Mouse (Mus musculus) retina, embryonic 14.5 days (tissue): ENCODE measurements at regions not wholly inside any gene's neighbourhood (a gene's known extent, or its start where the extent isn't known, plus 50 kb on each side); places are given as distances from the start of the nearest gene placed in this dataset.

Experiments
- DNase-seq: peaks from one replicate; pipeline ENCODE4 v3.0.0-alpha.2; 2015; ENCODE audit warnings: low spot score

DNA sequence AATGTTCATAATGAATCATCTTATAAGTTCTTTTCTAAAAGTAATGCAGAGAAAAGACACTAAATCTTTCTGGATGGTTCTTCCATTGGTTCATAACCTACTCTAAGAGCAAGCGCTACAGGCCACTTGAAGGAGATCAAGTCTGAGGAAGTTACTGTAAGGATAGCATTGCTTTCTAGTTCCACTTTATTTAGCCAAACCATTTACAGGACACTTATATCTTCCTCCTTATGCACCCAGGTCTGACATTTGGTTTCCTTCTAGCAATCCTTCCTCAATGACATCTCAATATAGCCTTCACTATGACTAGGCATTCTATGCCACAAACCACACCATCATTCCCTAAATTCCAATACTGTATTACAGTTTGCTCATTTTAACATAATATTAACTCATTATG, 316.0 kb downstream of the Gm11361 start:
- DNase-seq, result no peak

DNA sequence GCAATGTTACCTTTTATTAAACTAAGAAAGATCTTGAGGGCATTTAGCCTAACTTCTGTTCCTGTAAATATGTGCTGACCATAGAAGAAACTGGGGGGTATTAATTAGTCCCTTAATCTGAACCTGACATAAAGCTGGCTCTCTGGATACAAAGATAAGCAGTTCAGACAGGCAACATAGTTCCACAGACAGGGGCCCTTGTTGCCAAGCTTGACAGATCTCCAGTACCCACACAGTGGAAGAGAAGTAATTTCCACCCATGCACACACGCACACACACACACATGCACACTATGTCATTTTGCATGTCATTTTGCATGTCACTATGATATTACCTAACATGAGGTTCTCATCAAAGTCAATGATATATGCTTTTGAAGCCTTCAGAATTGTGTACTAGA, 315.1 kb downstream of the Gm11361 start:
- DNase-seq, result no peak

- no peak for DNase-seq
These were observed 314.4 kb downstream of the Gm11361 start for GRCm38 (mm10) chr13:28571716-28572115.

DNA sequence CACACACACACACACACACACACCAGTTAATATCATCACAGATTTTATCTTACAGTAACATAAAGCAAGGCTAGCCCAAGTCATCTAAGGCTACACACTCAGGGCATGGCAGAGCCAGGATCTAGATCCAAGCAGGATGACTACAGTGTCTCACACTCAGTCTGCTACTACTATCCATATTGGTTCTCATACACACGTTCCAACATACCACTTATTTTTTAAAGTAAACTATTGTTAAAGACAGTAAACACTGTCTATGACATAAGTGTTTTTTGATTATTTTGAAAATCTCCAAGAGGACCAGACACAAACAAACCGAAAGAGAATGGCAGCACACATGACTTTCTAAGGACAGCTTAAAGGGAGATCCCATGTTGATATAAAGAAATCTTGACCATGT, 306.3 kb downstream of the Gm11361 start:
- DNase-seq, result no peak

DNA sequence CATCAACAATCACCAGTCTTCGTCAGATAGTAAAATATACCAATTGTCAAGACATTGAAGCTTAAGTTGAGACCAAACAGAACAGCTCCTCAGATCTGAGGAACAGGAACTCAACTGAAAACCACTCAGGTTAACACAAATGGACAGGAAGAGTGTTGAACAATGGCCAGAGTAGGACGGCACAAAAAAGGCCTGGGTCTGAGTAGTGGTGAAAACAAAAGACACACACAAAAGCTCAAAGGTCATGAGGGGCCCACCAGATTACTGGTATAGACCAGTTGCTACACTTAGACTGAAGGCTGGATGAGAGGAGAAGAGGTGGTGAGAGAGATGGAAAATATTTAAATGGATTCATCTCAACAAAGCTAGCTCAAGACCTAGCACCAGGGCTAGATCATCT, 302.8 kb downstream of the Gm11361 start:
- peak; percentile 66 for DNase-seq

- no peak for DNase-seq
These were observed 299.8 kb downstream of the Gm11361 start for GRCm38 (mm10) chr13:28557032-28557570.

GRCm38 (mm10) chr13:28556385-28556938, 299.1 kb downstream of the Gm11361 start:
- DNase-seq, result no peak

DNA sequence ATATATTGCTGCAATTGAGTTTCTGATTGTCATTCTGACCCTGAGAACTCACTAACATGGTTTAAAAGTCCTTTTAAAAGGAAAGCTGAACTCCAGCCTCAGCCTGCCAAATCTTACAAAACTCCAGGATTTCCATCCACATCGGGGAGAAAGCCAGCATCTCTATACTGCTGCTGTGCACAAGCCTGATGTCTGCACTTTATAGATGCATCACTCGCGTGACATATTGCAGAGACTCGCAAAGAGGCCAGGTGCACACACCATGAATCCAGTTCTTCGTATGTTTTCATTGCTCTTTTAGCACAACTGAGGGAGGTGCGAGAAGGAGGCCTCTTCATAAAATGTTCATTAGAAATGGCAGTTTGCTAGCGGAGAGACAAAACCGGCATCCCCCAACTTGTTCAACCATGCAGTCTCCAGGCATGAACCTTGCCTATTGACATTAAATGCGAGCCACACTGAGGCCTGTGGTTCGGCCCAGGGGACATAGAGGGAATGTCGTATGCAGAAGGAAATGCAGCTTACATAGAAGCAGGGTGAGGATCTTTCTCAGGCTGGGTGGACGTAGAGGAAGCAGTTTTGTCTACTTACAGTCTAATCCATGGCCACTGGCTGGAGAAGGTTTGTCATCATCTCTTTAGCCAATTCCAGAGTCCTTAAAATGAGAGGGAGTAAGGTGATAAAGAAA, 297.0 kb downstream of the Gm11361 start:
- DNase-seq, result peak; percentile 5

- peak; percentile 17 for DNase-seq
These were observed 295.8 kb downstream of the Gm11361 start for GRCm38 (mm10) chr13:28552974-28553750.

DNA sequence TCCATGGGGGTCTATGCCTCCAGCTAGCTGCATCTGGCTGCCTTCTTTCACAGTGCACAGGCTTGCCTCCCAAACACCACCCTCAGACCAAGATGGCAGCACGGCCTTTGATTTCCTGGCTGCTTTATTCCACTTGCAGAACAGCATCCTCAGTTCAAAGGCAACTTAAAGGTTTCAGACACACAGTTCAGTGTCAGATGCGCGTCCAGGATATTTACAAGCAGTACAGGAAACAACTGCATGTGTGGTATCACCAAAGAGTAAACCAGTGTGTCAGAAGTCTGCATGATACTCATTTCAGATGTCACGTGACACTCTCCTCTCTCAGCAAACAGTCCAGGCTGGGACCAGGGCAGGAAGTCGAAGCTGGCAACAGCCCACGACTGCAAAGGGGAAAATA, 294.2 kb downstream of the Gm11361 start:
- DNase-seq, result no peak

DNA sequence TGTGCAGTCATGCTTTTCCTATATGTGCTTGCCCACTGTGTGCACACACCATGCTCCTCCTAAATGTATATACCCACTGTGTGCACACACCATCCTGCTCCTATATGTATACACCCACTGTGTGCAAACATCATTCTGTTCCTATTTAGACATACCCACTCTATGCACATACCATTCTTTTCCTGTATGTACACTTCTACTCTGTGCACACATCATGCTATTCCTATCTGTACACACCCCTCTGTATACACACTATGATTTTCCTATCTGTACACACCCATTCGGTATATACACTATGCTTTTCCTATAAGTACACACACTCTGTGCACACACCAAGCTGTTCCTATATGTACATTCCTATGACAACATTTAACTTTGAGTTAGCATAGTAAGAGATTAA, 288.5 kb downstream of the Gm11361 start:
- no peak for DNase-seq

DNA sequence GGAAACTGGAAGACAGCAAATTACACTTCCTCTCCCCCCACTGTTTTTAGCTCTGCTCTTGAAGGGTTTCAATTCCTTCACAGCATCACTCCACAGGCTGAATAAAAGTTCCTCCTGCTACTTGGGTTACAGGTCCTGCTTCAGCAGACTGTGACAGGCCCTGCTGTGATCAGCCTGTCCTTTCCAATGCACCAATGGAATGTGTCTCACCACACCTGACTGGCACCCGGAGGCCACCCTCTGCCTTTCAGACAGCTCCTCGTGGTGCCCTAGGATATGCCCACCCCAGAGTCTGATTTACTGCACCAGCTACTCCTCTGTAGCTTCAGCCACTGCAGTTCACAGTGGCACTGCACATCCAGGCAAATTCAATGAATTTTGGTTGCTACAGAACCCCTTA, 288.0 kb downstream of the Gm11361 start:
- no peak for DNase-seq

GRCm38 (mm10) chr13:28544819-28545180, 287.5 kb downstream of the Gm11361 start:
- no peak for DNase-seq

DNA sequence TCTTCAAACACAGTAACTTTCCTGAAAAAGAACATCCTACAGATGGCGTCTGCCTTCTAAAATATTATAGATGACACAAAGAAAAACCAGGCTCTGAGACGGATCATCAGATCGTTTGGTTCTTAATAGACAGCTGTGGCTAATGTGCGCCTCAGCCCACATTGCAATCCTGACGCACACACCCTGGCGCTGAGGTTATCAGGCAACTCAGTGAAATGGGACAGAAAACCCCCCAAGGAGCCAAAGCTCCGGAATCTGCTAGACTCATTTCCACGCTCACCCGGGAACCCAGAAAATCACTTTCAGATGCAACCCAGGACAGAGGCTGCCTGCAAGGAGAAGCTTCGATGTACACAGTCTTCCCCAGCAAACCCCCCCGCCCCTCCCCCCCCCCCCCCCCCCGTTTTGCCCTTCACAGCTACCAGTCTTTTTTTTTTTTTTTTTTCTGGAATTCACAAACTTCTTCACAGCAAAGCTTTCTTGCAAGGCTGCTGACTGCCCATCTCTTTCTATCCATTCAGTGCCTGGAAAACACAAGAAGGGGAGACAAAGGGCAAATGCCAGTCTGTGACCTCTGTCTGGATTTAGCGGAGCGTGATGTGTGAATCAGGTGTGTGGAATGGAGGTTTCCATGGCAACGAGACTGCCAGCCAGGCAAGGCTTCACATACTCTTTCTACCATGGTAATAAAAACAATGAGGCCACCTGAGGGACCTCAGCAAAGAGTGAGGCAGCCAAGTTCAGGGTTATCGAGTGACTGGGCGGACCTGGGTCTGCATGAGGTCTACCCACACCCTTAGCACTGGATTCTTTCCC, 286.9 kb downstream of the Gm11361 start:
- peak; percentile 75 for DNase-seq

DNA sequence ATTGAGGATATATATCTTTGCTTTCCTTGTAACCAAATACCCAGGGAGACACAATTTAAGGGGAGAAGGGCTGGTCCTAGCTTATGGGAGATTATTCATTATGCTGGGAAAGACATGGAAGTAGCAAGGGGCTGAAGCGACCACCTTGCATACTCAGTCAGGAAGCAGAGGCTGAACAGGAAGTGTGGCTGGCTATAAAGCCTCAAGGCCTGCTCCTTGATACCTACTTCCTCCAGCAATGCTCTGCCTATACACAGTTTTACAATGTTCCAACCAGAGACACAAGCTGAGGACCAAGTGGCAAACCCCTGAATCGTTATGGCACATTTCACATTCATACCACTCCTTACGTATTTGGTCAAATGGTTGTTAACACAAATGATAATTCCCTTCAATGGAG, 284.3 kb downstream of the Gm11361 start:
- DNase-seq, result no peak

DNA sequence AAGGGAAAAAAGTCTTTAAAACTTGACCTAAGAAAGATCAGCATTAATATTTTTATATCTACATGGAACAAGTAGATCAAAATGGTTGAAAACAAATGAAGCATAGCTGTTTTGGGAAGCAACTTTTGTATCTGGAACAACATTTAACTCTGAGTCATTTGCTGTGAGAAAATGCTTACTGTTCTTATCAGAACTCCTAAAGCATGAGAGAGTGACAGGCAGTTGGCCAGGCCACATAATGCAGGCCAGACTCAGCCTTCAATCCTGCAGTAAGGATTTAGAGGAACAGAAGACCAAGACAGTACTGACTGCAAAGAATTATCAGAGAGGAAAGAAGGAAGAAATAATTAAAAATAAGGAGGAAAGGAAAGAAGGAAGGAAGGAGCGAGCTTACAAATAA, 275.8 kb downstream of the Gm11361 start:
- DNase-seq, result no peak

GRCm38 (mm10) chr13:28532278-28532677, 274.9 kb downstream of the Gm11361 start:
- DNase-seq, result no peak

DNA sequence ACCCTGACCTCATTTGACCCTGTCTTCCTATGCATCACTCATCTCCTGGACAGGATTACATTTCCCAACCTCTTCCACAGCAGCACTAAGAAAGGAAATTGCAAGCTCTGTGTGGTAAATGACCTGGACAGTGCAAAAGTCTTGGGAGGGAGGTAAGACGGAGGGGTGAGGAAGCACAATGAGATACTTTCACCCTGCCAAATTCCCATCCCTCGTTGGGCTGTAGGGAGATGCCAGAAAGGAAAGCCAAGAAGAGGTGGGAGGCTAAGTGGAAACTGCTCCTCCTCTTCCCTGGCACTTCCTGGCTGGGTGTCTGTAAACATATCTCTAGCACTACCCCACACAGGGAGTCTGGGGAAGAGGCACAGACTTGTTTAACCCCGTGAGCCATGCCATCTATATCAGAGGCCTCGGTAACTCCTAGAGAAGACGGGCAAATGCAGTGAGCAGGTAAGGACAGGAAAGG, 274.2 kb downstream of the Gm11361 start:
- no peak for DNase-seq

DNA sequence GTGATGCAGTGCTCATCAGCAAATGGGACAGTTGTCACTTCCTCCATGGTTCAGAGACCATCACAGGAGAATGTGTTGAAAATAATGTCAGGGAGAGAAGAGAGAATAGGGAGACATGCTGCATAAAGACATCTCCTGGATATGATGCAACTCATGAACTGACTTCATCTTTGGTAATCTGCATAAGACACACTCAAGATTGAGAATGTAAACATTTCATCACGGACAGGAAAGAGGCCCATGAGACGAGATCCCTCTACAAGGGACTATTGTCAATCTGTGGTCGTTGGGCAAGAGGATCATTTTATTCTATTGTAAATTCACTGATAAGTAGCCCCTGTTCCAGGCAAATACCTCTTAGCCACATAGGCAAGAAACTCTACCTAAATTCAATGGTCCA, 273.6 kb downstream of the Gm11361 start:
- no peak for DNase-seq

- DNase-seq, result no peak
These were observed 271.7 kb downstream of the Gm11361 start for GRCm38 (mm10) chr13:28528898-28529511.

GRCm38 (mm10) chr13:28526299-28526698, 269.0 kb downstream of the Gm11361 start:
- DNase-seq, result no peak

- no peak for DNase-seq
These were observed 267.1 kb downstream of the Gm11361 start for GRCm38 (mm10) chr13:28524411-28524810.
